Mouse (Mus musculus): Measurements from ENCODE around the gene Fam208a. TPM values are rescaled to one million over a fixed set of nuclear protein-coding genes. Genes with fewer than 3 reads are reported as not detected.

Fam208a gene
- polyA plus RNA-seq, 1 experiment from 2014 or later, result 8.7 TPM

DNA sequence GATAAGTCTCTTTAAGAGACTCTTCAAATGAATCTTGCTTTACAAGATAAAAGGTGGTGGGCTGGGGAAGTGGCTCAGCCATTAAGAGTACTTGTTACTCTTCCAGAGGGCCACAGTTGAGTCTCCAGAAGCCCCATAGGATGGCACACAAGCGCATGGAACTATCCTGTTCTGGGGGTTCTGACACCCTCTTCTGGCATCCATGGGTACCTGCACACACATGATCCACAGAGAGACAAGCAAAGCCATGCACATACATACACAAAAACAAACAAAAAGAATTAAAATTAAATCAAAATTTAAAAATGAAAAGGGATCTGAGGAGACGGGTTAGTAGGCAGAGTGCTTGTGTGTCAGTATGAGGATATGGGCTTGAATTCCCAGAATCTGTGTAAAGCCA, 36.0 kb upstream of the Fam208a start:
- Histone ChIP-seq H3K27me3 (replicated peaks; ENCODE audit: control insufficient read depth, insufficient read depth, low read length) (no peaks in the 10 kb centered on the region), H3K27ac (replicated peaks; ENCODE audit: low read depth, low read length) (no peak overlapping the region), H3K9ac (ENCODE audit: low read depth, low read length) (no peak overlapping the region), H3K4me2 (ENCODE audit: low read depth, low read length) (no peak overlapping the region), H3K9me3 (ENCODE audit: control insufficient read depth, low read length) (no peaks in the 10 kb centered on the region), H3K4me1 (ENCODE audit: control insufficient read depth, insufficient read depth, low read length) (no peaks in the 10 kb centered on the region), H3K4me3 (ENCODE audit: low read depth, low read length) (no peak overlapping the region), H3K36me3 (ENCODE audit: control insufficient read depth, insufficient read depth, low read length) (no peaks in the 10 kb centered on the region)
- DNase-seq (ENCODE audit: low spot score) (no peak), ATAC-seq (ENCODE audit: low read depth) (no peak)
- WGBS, result 97% methylated on average over 2 of the region's 2 CpGs

DNA sequence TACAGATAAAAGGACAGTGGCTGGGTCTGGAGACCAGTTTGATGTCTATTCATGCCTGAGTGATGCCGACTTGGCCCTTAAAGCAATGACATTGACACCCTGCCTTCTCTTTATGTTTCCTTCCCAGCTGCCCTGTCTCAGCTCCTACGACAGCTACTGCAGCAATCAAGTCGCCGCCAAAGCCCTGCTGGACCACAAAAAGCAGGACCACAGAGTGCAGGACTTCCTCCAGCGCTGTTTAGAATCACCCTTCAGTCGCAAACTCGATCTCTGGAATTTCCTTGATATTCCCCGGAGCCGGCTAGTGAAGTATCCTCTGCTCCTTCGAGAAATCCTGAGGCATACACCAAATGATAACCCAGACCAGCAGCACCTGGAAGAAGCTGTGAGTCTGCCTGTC, 34.8 kb upstream of the Fam208a start:
- H3K27me3 ChIP-seq (replicated peaks; ENCODE audit: control insufficient read depth, insufficient read depth, low read length), result no peaks in the 10 kb centered on the region
- 59% methylated on average over 10 of the region's 10 CpGs for WGBS
- H3K4me1 ChIP-seq (ENCODE audit: control insufficient read depth, insufficient read depth, low read length), result no peaks in the 10 kb centered on the region
- ATAC-seq (ENCODE audit: low read depth), result no peak
- H3K4me2 ChIP-seq (ENCODE audit: low read depth, low read length), result no peak overlapping the region
- no peak overlapping the region for H3K9ac ChIP-seq (ENCODE audit: low read depth, low read length)
- H3K9me3 ChIP-seq (ENCODE audit: control insufficient read depth, low read length), result no peaks in the 10 kb centered on the region
- DNase-seq (ENCODE audit: low spot score), result no peak
- H3K27ac ChIP-seq (replicated peaks; ENCODE audit: low read depth, low read length), result no peak overlapping the region
- no peak overlapping the region for H3K4me3 ChIP-seq (ENCODE audit: low read depth, low read length)
- H3K36me3 ChIP-seq (ENCODE audit: control insufficient read depth, insufficient read depth, low read length), result 0 out of 2 replicates have a peak, but pooled peaks cover 4% of the 10 kb centered on the region

DNA sequence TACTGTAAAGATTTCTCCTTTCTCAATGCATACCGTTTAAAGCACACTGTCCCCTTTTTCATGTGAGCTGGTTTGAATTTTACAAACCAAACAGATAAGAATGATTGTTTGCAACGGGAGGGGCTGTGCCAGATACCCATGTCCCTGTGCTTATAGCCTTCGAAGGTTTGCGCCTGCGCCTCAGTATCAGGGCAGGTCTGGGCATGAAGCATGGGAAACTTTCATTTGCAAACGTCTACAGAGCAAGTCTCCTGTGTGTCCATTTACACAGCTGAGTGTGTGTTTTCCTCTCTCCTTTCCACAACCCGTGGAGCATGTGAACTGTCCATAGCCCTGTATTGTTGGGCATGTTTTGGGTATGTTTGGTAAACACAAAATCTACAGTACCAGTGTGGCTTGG, 32.2 kb upstream of the Fam208a start:
- no peak overlapping the region for H3K9ac ChIP-seq (ENCODE audit: low read depth, low read length)
- no peak overlapping the region for H3K4me3 ChIP-seq (ENCODE audit: low read depth, low read length)
- no peaks in the 10 kb centered on the region for H3K4me1 ChIP-seq (ENCODE audit: control insufficient read depth, insufficient read depth, low read length)
- no peak overlapping the region for H3K27ac ChIP-seq (replicated peaks; ENCODE audit: low read depth, low read length)
- H3K9me3 ChIP-seq (ENCODE audit: control insufficient read depth, low read length), result no peaks in the 10 kb centered on the region
- H3K4me2 ChIP-seq (ENCODE audit: low read depth, low read length), result no peak overlapping the region
- WGBS, result 71% methylated on average over 7 of the region's 7 CpGs
- H3K36me3 ChIP-seq (ENCODE audit: control insufficient read depth, insufficient read depth, low read length), result 0 out of 2 replicates have a peak, but pooled peaks cover 9% of the 10 kb centered on the region
- H3K27me3 ChIP-seq (replicated peaks; ENCODE audit: control insufficient read depth, insufficient read depth, low read length), result no peaks in the 10 kb centered on the region
- ATAC-seq (ENCODE audit: low read depth) (no peak), DNase-seq (ENCODE audit: low spot score) (no peak)

DNA sequence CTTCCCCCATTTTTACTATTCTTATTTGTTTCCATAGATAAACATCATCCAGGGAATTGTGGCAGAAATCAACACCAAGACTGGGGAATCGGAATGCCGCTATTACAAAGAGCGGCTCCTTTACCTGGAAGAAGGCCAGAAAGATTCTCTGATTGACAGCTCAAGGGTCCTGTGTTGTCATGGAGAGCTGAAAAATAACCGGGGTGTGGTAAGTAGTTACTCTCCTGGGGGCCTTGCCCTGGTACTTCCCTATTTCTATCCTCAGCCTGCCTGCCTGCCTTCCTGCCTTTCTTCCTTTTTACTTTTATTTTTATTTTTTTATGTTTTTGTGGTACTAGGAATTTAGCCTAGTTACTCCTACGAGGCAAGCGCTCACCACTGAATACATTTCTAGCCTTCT, 31.1 kb upstream of the Fam208a start:
- H3K4me3 ChIP-seq (ENCODE audit: low read depth, low read length), result no peak overlapping the region

DNA sequence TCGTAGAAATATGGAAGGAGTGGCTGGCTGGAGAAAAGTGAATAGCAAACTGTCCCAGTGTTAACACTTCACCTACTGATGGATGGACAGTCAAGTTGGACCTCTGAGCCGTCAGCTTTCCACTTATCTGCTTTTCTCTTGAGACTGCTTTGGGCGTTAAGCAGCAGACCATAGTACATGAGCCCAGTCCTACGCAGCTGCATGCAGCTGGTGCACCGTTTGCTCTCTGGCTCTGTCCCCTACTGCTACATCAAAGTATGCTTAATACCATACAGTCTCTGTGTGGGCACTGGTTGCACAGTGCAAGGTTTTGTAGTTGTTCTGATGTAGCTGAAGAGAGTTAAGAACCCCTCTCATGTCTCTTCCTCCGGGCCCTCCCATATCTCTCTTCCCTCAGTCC, 28.1 kb upstream of the Fam208a start:
- Histone ChIP-seq H3K36me3 (ENCODE audit: control insufficient read depth, insufficient read depth, low read length) (0 out of 2 replicates have a peak, but pooled peaks cover 9% of the 10 kb centered on the region), H3K27me3 (replicated peaks; ENCODE audit: control insufficient read depth, insufficient read depth, low read length) (no peaks in the 10 kb centered on the region), H3K9me3 (ENCODE audit: control insufficient read depth, low read length) (no peaks in the 10 kb centered on the region), H3K4me1 (ENCODE audit: control insufficient read depth, insufficient read depth, low read length) (no peaks in the 10 kb centered on the region), H3K4me2 (ENCODE audit: low read depth, low read length) (no peak overlapping the region), H3K27ac (replicated peaks; ENCODE audit: low read depth, low read length) (no peak overlapping the region), H3K9ac (ENCODE audit: low read depth, low read length) (no peak overlapping the region), H3K4me3 (ENCODE audit: low read depth, low read length) (no peak overlapping the region)
- DNase-seq (ENCODE audit: low spot score) (no peak), ATAC-seq (ENCODE audit: low read depth) (no peak)
- 85% methylated on average over 6 of the region's 6 CpGs for WGBS

More for the DNA sequence above, 31.1 kb upstream of the Fam208a start:
- WGBS, result 71% methylated on average over 6 of the region's 6 CpGs
- DNase-seq (ENCODE audit: low spot score) (no peak), ATAC-seq (ENCODE audit: low read depth) (no peak)
- no peak overlapping the region for H3K4me2 ChIP-seq (ENCODE audit: low read depth, low read length)
- no peak overlapping the region for H3K9ac ChIP-seq (ENCODE audit: low read depth, low read length)
- no peak overlapping the region for H3K27ac ChIP-seq (replicated peaks; ENCODE audit: low read depth, low read length)
- H3K36me3 ChIP-seq (ENCODE audit: control insufficient read depth, insufficient read depth, low read length), result 0 out of 2 replicates have a peak, but pooled peaks cover 9% of the 10 kb centered on the region
- no peaks in the 10 kb centered on the region for H3K4me1 ChIP-seq (ENCODE audit: control insufficient read depth, insufficient read depth, low read length)
- H3K27me3 ChIP-seq (replicated peaks; ENCODE audit: control insufficient read depth, insufficient read depth, low read length), result no peaks in the 10 kb centered on the region
- H3K9me3 ChIP-seq (ENCODE audit: control insufficient read depth, low read length), result no peaks in the 10 kb centered on the region

DNA sequence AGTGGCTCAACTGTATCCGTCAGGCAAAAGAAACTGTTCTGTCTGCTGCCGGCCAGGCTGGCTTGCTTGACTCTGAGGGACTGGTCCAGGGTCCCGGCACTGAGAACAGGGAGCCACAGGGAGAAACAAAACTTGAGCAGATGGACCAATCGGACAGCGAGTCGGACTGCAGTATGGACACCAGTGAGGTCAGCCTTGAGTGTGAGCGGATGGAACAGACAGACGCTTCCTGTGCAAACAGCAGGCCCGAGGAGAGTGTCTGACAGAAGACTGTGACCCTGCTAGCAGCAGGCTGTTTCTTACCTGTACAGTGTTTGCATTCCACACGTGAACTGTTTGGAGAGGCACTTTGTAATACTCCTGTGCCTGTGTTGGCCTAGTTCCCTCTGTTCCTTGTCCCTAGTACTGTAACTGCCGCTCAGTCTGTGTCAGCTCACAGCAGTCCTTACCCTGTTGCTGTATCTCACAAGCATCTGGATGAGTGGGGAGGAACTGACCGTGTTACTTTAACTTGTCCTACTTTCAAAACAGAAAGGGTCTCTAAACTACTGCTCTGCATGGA, 26.8 kb upstream of the Fam208a start:
- Histone ChIP-seq H3K4me3 (ENCODE audit: low read depth, low read length) (no peak overlapping the region), H3K36me3 (ENCODE audit: control insufficient read depth, insufficient read depth, low read length) (0 out of 2 replicates have a peak, but pooled peaks cover 9% of the 10 kb centered on the region), H3K9me3 (ENCODE audit: control insufficient read depth, low read length) (no peaks in the 10 kb centered on the region), H3K4me2 (ENCODE audit: low read depth, low read length) (no peak overlapping the region), H3K4me1 (ENCODE audit: control insufficient read depth, insufficient read depth, low read length) (no peaks in the 10 kb centered on the region), H3K27ac (replicated peaks; ENCODE audit: low read depth, low read length) (no peak overlapping the region), H3K9ac (ENCODE audit: low read depth, low read length) (no peak overlapping the region), H3K27me3 (replicated peaks; ENCODE audit: control insufficient read depth, insufficient read depth, low read length) (no peaks in the 10 kb centered on the region)
- DNase-seq (ENCODE audit: low spot score) (no peak), ATAC-seq (ENCODE audit: low read depth) (no peak)
- WGBS, result 84% methylated on average over 12 of the region's 12 CpGs

DNA sequence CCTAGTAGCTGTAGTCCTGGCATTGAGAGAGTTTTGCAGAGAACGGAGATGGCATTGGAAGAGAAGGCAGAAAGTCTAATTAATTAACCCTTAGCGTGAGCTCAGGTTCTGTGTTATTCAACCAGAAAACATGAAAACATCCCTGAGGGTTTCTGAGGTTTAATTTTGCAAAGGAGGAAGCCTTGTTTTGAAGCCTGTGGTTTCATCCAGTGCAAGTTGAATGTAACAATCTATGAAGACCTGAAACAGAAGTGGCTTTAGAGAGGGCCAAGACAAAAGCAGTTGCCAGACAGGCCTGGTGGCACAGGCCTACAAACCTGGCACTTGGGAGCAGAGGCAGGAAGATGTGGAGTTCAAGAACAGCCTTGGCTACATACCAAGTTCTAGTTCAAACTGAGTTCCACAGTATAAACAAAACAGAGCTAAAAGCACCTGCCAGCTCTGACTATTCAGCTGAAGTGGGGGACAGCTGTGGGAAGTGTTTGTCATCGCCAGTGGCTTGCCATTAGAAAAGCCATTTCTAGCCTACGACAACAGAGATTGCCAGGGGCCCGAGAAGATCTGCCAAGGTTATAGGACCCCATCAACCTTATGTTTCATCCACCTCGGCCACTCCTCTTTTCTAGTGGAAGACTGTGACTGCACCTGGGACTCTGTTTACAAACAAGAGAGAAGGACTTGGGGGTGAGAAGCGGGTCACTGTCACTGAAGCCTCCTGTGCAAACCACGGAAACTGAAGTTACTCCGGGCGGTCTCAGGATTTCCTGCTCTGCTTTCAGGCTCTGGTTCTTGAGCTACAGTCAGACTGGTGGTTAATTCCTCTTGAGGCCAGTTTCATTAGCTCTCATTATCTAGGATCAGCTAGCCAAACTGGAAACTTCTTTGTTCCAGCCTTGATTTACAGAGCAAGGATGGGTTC, 26.0 kb upstream of the Fam208a start:
- Histone ChIP-seq H3K4me1 (ENCODE audit: control insufficient read depth, insufficient read depth, low read length) (no peaks in the 10 kb centered on the region), H3K9me3 (ENCODE audit: control insufficient read depth, low read length) (no peaks in the 10 kb centered on the region), H3K27ac (replicated peaks; ENCODE audit: low read depth, low read length) (no peak overlapping the region), H3K4me3 (ENCODE audit: low read depth, low read length) (no peak overlapping the region), H3K36me3 (ENCODE audit: control insufficient read depth, insufficient read depth, low read length) (0 out of 2 replicates have a peak, but pooled peaks cover 9% of the 10 kb centered on the region), H3K9ac (ENCODE audit: low read depth, low read length) (no peak overlapping the region), H3K27me3 (replicated peaks; ENCODE audit: control insufficient read depth, insufficient read depth, low read length) (no peaks in the 10 kb centered on the region), H3K4me2 (ENCODE audit: low read depth, low read length) (no peak overlapping the region)
- ATAC-seq (ENCODE audit: low read depth) (no peak), DNase-seq (ENCODE audit: low spot score) (peak; percentile 49)
- 66% methylated on average over 10 of the region's 10 CpGs for WGBS

DNA sequence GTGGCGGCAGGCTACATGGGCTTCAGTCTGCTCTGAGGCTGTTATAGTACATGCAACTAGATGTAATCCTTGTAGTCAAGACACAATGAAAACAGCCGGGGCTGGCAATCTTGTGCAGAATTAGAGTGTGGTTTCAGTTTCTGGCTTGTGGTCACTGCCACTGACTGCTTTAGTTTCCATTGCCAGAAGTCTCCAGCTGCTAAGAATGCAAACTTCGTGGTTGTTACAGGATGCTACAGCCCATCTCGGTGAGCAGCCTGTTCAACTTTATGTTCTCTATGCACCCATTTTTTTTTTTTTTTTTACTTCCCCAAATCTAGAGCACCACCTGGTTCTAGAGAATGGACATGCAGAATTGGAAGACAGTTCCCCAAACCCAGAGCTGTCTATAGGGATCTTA, 23.2 kb upstream of the Fam208a start:
- H3K36me3 ChIP-seq (ENCODE audit: control insufficient read depth, insufficient read depth, low read length), result 0 out of 2 replicates have a peak, but pooled peaks cover 2% of the 10 kb centered on the region
- H3K9me3 ChIP-seq (ENCODE audit: control insufficient read depth, low read length), result peaks cover 5% of the 10 kb centered on the region; the same call in 1 of the 2 replicates
- no peaks in the 10 kb centered on the region for H3K4me1 ChIP-seq (ENCODE audit: control insufficient read depth, insufficient read depth, low read length)
- ATAC-seq (ENCODE audit: low read depth) (no peak), DNase-seq (ENCODE audit: low spot score) (peak; percentile 81)
- 50% methylated on average over 4 of the region's 4 CpGs for WGBS
- H3K27me3 ChIP-seq (replicated peaks; ENCODE audit: control insufficient read depth, insufficient read depth, low read length), result no peaks in the 10 kb centered on the region
- no peak overlapping the region for H3K4me3 ChIP-seq (ENCODE audit: low read depth, low read length)
- no peak overlapping the region for H3K27ac ChIP-seq (replicated peaks; ENCODE audit: low read depth, low read length)
- no peak overlapping the region for H3K9ac ChIP-seq (ENCODE audit: low read depth, low read length)
- H3K4me2 ChIP-seq (ENCODE audit: low read depth, low read length), result no peak overlapping the region
